Mouse (Mus musculus) natural killer cell, adult 2 months (primary cell): ENCODE measurements around the gene Dst.
"Not testable (repeated sequence)": the region's sequence is repeated elsewhere in the genome, so short reads cannot be mapped to it uniquely, and the experiment has no call there.

Source experiments
- DNase-seq, 2 experiments: peaks; one replicate each; pipeline ENCODE4 v3.0.0; 2022; ENCODE audit warnings: low spot score in 2 of 2

Gene Dst

GRCm38 (mm10) chr1:34061860-34062259 lies 153.8 kb downstream of the Dst start:
- DNase-seq: no peak

- no peak for DNase-seq
Measured at GRCm38 (mm10) chr1:34063943-34064342, 155.9 kb downstream of the Dst start.

DNA sequence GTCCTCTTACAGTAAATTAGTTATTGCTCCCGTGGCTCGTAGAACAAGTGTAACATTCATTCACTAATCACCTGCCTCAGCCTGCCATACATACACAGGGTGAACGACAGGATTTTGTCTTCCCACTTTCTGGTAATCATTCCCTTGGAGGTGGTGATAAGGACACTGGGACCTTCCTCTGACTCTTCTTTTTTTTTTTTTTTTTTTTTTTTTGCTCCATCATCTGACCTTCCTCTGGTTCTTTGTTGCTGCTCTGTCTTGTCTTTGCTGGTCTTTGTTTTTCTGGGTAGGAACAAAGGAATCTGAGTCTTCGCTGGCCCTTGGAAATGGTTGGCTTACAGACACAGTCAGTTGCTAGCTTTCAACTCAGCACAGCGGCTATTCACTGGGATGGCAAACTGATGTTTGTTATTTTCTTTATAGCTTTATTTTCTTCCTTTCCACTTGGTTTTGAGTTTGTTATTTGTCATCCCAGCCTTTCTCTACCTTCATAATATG lies 157.6 kb downstream of the Dst start:
- DNase-seq: no peak

DNA sequence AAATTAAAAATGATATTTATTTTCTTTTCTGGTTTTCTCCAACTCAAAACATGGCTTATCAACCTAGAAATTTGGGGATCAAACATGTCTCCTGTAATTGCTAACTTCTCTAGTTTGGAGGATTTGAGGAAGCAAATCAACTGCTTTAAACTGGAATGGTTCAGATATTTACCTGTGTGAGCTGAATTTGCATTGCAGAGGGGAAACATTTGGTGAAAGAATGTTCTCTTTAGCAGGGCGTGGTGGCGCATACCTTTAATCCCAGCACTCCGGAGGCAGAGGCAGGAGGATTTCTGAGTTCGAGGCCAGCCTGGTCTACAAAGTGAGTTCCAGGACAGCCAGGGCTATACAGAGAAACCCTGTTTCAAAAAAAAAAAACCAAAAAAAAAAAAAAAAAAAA lies 158.4 kb downstream of the Dst start:
- not testable (repeated sequence) for DNase-seq

DNA sequence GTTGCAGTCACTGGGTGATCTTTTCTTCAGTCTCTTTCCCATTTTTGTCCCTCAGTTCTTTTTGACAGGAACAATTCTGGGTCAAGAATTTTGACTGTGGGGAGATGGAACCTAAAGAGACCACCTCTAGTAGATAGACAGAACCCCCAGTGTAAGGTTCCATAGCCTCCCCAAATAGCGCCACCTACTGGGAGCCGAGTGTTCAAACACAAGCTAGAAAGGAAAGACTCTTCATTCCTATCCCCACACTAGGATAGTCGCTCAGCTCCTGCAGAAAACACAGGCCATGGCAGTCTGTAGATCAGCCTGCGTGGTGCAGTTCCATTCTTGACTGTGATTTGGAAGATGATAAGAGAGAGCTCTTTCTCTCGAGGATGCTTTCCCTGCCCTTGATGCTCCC lies 160.3 kb downstream of the Dst start:
- DNase-seq: no peak

DNA sequence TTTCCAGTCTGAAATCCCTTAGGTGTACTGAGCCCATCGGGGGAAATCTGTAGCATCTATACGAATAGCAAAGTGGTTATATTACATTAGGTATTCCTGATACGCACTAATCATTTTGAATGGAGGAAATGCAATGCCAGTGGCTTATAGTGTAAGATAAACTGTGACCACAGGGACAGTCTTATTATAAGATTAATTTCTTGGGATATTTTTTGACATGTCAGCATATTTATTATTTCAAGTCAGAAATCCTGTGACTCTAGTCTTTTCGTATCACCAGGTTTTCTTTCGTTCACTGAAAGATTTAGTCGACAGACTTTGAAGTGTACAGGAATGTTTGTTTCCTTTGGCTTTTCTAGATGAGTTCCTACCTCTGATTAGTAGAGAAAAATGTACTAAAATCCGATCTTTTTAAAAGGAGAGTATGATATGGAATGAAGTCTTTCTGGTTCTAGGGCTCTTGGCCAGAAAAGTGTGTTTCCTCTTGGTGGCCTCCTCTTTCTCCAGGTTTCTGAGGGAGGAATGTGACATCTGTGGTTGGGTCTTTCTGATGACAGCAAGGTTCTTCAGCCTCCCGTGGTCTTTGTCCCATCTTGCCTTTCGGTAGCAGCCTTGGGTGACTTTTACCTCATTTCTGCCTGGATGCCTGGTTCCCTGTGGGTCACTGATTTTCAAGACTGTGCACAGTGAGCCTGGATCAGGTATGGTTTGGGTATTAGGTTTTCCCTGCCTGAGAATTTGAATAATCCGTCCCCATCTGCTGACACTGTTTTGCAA lies 161.7 kb downstream of the Dst start:
- DNase-seq: no peak

GRCm38 (mm10) chr1:34070474-34070873 lies 162.4 kb downstream of the Dst start:
- DNase-seq: no peak

- no peak for DNase-seq
Measured at GRCm38 (mm10) chr1:34070991-34071639, 163.1 kb downstream of the Dst start.

- DNase-seq: no peak
Measured at GRCm38 (mm10) chr1:34072262-34072661, 164.2 kb downstream of the Dst start.

DNA sequence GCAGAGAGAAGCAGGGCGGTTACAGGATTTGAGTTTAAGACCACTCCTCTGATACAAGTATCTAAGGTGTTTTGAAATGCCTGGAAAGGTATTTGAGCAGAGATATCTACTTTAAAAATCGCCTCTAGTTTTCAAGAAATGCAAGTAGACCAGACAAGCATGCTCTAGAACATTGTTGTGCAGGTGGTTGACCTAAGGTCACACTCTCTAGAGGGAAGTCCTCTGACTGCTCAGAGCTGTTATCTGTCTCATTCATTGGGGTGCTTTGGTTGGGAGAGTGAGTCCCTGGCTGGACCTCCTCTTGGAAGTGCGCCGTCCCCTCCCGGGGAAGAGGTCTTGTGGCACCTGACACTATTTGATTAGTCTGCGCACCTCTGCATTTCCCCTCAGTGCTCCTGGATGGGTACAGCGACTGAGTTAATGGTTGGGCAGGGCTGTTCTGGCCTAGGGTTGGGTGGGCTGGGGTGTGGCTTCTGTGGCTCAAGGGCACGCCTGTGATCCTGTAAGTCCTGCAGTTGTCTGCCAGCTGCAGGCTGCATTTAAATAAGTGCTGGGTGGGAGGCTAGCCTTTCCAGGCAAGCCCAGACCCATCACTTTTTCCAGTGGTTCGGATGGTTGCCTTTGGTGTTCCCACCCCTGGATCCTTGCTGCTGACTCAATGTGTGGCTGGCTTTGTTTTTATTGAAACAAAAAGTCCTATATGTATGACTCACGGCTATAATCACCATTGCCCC lies 165.6 kb downstream of the Dst start:
- DNase-seq: no peak

DNA sequence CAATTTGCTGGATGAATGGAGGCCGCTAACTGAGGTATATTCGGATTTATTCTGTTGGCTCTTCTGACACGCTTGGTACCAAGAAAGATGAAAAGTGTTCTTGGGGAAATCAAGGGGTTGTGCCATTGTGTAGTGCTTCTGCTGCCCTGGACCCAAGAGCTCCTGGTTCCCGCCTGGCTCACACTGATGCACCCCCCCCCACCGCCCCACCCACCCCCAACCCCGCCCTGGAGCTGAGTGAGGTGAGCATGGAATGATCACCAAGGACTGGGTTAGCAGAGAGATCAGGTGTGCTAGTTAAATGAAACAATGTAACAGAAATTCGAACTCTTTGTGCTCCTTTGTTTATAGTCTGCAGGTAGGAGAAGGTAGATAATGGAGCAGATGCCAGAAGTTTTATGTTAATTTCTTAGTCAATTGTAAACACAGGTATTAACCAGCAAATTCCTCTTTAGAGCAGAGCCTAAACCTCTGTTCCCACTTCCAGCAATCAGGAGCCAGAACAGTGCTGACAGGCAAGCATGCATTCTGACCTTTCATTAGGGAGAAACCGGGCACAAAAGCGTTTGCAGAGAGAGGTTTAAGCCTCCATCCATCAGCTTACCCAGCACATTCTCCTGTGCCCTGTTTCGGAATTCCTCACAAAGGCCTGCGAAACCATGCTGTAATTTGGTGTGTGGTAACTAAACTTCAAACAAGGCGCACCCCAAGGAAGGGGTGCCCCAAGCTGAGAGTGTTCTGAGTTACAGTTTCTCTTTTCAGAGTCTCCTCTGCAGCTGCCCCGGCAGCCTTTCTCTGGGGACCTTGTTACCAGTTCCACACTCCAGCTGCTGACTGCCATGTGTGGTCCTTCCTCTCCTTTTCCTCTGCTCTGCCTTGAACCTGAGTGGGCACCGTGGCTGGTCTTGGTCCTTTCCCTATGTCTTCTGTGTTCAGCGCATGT lies 166.5 kb downstream of the Dst start:
- no peak for DNase-seq

DNA sequence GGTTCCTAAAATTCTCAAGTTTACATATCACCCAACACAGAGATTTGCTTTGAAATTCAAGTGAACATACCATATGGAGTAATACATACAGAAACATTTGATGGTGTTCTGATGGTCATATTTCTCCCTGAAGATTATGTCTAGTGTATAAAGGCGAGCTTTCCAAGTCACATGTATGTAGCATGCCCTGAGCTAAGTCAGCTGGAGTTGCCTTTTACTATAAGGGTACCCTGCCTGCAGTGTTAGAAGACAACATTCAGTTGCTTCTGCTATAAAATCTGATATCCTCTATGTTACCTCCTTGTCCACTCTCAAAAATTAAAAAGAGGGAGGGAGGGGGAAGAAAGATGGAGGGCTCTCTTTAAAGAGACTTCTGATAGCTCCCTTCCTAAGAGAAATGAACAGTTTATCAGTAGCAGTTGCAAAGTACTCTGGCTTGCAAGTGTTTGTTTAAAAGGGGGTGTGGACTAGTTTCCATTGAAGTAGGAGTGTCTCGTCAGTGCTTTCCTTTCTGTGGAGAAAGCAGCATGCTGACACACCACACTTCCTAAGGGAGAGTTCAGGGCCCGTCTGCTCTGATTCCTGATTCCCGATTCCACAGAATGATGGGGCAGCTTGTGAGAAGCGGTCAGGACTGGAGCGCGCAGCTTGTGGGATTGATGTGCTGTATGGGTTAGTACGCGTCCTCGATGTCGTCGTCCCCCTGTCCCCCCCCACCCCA lies 168.8 kb downstream of the Dst start:
- DNase-seq: no peak

DNA sequence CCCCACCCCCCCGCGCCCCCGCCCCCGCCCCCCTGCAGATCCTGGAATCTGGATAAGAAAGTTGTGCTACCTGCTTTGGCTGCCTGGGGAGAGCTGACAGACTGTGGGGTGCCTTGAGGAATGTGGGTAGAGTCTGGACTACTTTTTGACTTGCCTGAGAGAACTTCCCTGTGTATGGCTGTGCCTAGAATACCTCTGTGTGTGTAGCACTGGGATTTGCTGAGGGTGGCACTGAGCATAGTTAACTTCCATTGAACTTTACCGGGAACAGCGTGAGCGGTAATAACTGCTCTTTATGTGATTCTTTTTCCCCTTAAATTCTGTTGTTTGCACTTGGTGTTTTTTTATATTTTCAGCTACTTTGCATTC lies 169.4 kb downstream of the Dst start:
- DNase-seq: no peak

GRCm38 (mm10) chr1:34077941-34078340 lies 169.9 kb downstream of the Dst start:
- DNase-seq: no peak

DNA sequence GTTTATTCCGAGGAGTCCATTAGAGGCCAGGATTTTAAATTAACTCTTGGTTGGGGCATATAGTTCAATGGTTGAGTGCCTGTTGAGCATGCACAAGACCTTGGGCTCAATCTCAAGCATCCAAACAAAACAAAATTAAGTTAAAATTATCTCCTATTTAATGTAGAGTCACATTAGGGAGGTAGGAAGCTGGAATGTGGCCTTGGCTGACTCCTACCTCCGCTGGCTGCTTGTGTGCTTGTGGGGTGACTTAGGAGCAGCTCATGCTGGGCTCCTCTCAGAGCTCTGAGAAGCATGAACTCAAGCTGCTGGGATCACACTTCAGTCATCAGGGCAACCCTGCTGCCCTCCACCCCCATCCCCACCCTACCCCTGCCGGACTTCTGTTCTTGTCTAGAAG lies 181.0 kb downstream of the Dst start:
- no peak for DNase-seq

DNA sequence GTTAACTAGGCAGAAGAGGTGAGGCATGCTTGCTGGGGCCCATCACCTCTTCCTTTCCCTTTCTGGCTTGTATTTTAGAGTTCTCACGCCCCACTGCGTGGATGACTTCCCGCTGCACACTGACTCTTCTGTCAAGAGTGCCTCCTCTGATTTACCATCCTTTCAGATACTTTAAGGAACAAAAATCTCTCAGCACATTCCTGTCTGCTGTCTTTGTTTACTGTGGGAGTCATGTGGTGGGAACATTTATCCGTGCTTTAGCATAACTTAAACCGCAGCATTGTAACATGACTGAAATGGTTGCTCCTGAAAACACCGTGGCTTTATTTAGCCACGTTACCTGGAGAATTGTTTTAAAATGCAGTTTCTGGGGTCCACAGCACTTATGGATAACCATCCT lies 182.7 kb downstream of the Dst start:
- no peak for DNase-seq

GRCm38 (mm10) chr1:34093652-34094051 lies 185.6 kb downstream of the Dst start:
- no peak for DNase-seq

GRCm38 (mm10) chr1:34094301-34094700 lies 186.3 kb downstream of the Dst start:
- no peak for DNase-seq

DNA sequence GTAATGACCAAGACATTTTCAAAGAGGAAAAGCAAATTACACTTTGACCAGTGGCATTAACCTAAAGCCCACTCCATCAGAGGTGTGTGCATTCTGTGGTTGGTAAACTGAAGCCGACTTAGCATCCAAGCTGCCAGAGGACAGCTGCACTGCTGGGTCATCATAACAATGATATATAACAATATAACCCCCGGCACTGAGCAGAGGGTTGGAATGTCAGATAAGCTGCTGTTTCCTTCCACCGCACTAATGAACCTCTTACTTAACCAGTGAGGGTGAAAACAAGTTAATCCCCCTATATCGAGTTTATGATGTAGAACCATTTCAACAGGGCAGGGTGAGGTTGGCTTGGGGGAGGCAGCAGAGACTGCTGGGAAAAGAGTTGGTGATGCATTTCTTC lies 187.1 kb downstream of the Dst start:
- no peak for DNase-seq

DNA sequence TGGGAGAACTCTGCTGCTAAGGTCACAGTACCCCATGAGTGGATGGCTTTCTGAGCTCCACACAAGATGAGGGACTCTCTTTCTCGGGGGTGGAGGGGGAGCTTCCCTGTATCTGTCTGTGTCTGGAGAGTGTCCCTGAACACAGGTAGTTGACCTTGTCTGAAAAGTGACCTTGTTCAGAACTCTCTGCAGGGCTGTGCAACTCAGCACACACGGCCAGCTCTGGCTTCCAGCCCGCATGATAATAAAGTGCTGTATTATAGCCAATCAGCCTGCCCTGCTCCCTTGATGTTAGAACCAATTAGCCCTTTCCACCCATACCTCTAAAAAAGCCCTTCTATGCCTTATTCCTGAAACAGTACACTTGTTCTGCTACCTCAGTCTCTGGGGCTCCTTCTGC lies 188.9 kb downstream of the Dst start:
- DNase-seq: no peak

- DNase-seq: no peak
Measured at GRCm38 (mm10) chr1:34097640-34098039, 189.6 kb downstream of the Dst start.
